Mouse (Mus musculus) natural killer cell, adult 2 months (primary cell): ENCODE results near the gene Cdip1.
"Not testable (repeated sequence)": the region's sequence is repeated elsewhere in the genome, so short reads cannot be mapped to it uniquely, and the experiment has no call there.

ENCODE experiments used
- DNase-seq, 2 experiments: peaks; one replicate each; pipeline ENCODE4 v3.0.0; 2022; ENCODE audit warnings: low spot score in 2 of 2

Gene Cdip1

DNA sequence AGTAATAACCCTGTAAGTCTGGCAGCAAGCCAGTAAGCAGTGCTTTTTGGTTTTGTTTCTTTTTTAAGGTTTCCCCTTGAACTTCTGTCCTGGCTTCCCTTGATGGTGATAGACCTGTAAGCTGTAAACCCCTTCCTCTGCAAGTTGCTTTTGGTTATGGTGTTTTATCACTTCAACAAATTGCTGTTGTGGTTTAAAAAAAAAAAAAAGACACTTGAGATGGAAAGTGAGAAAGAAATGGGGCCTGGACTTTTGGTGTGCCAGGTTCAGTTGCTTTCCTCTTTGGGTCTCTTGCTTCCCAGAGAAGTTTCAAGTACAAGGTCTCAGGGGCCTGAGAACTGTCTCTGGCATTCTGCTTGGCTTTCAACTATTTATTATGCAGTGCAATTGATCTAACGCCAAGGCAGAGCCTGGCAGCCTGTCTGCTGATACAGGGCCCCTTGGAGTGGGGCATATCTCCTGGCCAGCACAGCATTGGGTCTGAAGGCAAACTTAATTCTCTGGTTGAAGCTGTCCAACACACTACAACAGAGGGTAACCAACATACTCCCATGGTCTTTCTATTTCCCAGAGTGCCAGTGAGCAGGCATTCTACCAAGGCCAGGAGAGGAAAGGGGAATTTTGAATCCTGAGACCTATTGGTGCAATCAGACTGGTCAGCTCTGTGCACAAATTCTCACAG, 16.7 kb downstream of the Cdip1 start:
- no peak for DNase-seq

DNA sequence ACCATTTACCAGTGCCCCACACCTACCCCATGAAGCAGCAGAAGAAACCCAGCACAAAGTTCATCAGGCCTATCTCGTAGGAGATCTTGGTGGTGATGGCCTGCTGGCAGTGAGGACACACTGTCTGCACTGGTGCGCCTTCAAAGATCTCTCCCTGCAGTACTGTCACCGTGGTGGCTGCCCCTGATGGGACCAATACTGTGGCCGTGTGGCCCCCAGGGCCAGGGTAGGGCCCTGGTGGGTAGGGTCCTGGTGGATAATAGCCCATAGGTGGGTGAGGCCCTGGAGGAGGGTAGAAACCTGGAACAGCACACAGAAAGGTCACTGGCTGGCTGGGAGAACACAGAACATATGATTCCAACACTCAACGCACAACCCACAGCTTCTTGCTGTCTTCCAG, 21.4 kb downstream of the Cdip1 start:
- DNase-seq = no peak

DNA sequence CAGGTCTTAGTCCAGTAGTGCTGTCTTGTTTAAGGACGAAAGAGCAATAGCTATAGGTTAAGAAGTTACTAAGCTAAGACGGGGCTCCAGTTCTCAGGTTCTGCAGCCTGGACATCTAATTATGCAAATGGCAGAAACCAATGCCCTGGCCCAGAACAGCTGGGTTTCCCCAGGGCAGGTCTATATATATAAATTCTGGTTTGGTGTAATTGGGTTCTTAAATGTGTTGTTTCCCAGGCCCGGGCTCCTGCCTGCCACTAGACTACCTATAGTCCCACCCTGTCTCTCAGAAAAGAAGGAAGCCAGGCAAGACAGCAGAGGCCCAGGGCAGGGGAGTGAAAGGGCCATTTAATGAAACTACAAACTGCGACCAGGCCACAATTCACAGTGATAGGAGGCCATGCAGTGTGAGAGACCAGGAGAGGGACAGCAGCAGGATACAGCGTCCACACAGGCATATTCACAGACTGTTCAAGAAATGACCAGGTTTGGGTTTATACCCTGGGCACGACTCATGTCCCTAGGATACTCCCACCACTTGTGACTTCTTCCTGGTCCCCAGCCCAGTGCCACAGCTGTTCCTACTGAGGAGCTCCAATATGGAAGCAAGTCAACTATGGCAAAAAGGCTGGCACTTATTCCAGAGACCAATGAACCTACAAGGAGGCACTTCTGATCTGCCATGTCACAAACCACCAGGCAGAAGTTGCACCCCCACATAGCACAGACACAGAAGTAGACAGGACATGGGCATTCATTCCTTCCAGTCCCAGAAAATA, 22.9 kb downstream of the Cdip1 start:
- no peak for DNase-seq

DNA sequence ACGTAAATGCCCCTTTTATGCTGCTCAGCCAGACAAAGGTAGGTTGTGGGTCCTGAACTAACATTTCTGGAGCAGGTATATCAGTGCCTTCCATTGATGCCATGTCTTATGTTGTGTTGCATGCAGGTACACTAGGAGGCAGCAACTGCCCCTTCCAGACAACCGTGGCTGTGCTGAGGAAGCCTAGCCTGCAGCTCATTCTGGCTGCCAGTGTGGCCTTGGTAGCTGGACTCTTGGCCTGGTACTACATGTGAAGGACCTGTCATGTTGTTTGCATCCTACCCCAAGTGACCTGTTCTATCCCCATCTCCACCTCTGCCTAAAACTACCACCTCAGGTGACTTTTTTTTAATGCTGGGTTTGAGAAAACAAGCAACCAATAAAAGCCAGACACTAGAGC, 24.2 kb downstream of the Cdip1 start:
- DNase-seq = no peak

DNA sequence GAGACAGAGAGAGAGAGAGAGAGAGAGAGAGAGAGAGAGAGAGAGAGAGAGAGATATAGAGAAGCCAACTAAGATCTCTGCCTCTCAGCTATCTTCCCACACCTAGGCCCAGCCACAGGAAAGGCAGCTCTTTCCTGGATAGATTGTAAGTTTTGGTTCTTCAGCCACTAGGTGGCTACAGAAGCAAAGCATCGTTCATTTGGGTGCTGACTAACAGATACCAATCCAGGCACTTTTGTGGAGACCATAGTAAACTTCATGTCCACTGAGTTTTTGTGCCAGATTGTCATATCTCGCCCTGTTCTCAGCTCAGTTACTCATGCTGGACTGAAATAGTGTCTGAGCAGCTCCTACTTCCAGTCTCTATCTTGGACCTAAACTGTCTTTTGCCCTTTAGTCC, 26.8 kb downstream of the Cdip1 start:
- DNase-seq = no peak

DNA sequence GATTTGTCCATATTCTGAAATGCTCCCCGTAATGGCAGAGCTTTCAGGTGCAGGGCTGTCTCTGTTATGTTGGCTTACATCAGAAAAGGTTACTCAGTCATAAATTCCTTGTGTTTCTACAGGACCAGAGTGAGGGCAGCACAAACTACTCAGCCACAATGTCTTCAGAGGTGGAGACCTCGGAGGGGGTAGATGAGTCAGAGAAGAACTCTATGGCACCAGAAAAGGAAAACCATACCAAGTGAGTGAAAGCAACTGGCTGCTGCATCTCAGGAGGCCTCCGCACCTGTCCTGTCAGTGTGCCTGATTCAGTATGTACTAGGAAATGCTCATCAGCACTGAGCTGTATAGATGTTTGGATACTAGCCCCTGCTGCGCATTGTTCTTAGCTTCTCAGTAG, 27.7 kb downstream of the Cdip1 start:
- DNase-seq = no peak

DNA sequence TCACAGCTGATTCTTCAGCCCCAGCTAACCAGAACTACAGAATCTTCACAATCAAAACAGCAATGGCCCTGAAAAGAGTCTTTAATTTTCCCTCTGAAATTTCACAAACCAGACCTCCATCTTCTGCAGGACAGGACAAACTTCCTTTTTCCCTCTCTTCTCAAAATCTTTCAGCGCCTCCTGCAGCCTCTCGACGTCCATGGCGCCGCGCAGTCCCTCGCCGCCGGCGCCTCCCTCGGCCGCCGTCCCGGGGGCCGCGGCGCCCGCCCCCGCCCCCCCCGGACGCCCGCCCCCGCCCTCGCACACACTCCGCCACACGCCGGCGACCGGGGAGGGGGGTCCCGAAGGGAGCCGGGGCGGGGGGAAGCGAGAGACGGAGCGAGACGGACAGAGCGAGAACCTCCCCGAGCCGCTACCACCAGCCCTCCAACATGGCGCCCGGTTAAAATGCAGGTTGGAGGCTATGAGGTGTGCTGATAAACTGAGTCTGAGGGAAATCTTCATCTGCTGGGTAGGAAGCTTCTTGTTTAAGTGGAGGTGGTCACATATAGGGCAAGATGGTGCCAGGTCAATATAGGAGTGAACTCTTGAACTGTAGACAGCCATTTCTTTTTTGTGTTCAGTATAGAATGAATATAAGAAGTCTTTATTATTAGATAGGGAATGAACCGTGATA, 33.3 kb downstream of the Cdip1 start:
- not testable (repeated sequence) for DNase-seq

DNA sequence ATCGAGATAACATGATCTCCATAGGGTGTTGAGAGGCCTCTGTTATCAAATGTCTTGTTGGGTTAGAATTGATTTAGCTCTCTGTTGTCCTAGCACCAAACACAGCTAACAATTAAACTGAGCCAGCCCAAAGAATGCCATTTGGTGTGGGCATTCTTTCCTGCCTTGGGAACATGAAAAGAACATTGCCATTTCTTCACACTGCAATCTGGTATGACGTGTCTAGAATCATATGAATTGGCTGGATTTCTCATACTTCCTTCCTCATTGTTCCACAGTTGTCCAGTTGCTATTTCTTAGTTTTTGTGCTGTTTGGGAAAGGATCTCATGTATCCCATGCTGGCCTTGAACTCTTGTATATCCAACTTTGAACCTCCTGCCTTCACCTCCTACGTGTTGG, 36.0 kb downstream of the Cdip1 start:
- DNase-seq = no peak

DNA sequence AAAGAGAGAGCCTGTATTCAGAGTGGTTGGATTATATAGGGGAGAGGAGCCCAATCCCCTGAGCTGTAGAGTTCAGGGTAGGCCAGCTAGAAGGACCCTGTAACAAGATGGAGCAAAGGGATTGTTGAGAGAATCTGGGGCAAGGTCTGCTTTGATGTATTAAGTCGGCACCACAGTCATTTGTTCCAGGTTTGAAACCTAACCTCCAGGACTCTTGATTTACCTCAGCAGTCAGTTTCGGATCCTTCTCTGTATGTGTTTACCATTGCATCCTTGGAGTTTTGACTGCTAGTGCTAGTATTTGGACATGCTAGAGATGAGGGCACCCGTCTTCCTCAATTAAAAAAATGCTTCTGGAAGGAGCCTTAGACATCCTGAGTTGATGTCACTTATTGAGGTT, 37.9 kb downstream of the Cdip1 start:
- no peak for DNase-seq

DNA sequence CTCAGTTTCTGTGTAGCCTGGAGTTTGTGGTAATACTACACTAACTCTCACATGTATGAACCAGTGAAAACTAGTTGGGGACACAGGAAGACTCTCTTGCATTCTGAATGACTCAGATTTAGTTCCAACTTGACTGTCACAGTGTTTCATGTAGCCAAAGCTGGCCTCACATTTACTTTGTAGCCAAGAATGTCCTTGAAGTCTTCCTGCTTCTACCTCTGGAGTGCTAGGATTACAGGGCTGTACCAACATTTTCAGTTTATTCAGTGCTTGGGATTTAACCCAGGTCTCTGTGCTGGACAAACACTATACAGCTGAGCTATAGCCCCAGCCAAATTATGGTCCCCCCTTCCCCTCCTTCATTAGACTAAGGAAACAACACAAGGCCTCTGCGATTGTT, 47.9 kb downstream of the Cdip1 start:
- DNase-seq = no peak

DNA sequence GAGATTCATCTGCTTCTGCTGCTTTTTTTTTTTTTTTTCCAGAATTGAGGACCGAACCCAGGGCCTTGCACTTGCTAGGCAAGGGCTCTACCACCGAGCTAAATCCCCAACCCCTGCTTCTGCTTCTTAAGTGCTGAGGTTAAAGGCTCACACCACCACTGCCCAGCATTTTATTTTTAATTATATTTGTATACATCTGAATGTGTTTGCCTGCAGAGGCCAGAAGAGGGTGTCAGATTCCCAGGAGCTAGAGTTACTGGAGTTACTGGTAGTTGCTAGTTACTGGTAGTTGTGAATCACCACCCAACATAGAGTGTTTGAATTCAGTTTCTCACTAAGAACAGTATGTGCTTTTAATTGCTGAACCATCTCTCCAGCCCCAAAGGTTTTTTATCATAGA, 50.1 kb downstream of the Cdip1 start:
- no peak for DNase-seq

DNA sequence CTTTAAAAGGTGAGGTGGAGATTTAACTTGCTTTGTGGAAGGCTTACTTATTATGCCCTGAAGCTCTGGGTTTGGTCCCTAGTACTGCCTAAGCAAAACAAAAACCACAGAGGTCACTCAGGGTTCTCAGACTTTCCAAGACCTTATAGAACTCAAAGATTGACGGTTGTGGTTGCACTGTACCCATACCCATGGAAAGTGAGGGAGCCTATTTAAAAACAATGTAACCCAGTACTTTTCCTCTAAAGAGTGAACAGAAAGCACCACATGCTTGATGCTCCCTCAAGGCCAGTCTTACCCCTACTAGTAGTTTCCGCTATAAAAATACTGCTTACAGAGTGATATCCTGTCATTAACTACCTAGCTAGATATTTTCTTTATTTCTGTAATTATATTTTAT, 53.8 kb downstream of the Cdip1 start:
- no peak for DNase-seq

DNA sequence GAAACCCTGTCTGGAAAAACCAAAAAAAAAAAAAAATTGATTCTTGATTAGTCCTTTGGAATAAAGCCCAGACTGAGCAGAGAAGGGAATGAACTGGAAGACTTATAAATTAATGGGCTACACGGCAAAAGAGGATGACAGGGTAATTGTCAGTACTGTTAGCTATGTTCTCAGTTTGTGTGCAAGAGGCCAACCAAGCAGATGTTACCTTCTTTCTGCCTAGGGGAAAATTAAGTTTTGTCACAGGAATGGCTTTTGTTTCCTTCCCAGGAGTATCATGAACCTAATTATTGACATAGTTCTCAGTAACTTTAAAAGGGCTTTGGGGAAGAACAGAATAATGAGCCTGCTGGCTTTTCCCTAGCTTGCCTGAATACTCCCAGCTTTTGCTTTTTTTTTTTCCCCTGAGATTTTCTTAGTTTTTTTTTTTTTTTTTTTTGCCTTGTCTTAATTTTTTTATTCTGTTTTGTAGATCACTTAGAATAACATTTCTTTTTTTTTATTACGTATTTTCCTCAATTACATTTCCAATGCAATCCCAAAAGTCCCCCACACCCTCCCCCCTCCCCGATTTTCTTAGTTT, 59.2 kb downstream of the Cdip1 start:
- no peak for DNase-seq

DNA sequence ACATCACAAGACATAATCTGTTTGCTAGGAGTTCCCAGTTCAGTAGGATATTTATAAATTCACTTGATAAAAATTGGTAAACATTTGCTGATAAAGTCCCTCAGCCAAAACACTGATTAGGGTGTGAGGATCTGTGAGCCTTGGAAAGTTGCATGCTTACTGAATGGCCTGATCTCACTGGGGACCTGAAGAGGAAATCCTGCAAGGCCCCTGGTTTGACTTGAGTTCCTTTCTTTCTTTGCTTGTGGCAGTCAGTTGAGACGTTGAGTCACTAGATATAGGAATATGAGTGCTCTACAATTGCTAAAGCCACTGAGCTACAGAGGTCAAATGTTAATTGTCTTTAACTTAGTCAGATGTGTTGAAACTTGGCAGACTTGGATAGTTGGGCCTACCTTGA, 62.1 kb downstream of the Cdip1 start:
- no peak for DNase-seq

DNA sequence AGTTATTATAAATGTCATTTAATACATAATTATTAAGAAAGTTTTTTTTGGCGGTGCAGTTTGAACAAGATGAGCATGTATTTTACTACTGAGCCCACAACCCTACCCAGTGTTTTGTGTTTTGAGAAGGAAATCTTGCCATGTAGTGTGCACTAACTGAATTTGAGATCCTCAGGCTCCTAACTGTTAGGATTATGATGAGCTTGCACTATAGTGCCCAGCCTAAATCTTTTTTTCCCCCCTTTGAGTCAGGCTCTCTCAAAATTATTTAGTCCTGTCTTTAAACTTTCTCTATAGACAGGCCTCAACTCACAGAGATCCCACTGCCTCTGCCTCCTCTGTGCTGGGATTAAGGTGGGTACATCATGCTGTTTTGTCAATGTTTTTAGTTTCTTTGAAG, 62.6 kb downstream of the Cdip1 start:
- no peak for DNase-seq

DNA sequence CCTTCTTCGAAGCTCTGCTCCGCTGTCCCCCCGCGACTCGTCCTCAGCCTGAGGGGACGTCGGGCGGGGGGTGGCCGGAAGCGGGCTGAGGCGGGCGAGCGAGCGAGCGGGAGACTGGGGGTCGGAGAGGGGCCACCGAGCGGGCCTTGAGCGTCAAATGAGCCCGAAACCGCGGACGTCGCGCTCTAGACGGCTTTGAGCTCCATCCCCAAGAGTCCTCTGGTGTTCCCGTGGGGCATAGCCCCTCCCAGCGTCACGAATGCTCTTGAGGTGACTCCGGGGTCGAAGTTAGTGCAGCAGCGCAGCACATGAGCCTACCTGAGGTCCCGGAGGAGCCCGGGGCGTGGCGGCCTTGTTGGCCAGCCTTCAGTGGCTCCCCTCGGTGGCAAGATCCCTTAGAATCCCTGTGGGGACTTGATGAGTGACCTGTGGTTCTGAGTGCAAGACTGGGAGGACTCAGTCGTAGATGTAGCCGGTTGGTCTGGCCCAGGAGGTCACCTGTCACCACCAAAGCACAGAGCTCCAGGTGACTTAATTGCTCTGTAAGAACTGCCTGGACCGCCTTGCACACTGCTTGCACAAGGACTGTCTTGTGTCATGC, 63.5 kb downstream of the Cdip1 start:
- DNase-seq = peak in 1 of 2 experiments; percentile 19

DNA sequence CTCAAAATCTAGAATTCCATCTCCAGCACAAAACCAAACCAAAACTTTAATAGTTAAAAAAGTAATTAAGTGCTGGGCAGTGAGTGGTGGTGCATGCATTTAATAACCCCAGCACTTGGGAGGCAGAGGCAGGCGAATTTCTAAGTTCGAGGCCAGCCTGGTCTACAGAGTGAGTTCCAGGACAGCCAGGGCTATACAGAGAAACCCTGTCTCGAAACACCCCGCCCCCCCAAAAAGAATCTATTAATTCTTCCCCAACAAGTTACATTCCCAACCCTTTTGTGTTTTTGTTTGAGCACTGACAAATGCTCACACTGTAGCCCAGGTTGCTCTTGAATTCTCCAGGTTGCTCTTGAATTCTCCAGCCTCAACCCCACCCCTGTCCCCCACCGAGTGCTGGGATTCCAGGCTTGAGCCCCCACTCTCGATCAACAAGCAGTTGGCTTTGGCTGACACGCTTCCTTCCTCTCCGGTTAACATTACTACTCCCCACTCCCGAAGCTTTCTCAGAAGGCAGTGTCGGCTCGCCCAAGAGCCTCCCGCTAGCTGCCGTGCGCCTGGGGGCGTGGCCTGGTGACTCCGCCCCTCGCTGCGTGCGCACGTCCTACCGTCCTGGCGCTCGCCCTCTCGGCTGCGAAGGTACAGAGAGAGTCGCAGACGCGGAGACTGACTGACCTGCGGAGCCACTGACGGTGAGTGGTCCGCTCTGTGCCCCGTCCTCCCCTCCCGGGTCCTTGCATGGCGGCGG, 64.1 kb downstream of the Cdip1 start, which contains the start of gene Hmox2:
Gene Hmox2, plus strand, starts transcription at position 582 of the 748 bp plus-strand sequence.
- peak; percentile 90 to 91 for DNase-seq

DNA sequence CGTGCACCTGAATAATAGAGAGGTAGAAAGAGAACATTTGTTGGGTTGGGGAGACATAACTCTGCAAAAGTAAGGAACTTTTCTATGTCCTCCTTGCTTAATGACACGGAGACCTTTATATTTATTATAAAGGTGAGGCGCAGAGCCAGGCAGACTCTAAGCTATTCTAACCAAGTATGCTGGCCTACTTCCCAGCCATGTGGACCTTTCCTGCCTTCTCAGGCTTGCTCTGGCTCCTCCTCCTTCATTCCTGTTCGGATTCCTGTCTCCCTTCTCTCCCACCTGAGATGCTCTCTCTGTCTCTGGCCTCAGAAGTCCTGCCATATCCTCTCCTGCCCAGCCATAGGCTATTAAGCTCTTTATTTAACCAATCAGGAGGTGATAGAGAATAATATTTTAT, 64.8 kb downstream of the Cdip1 start:
- no peak for DNase-seq

DNA sequence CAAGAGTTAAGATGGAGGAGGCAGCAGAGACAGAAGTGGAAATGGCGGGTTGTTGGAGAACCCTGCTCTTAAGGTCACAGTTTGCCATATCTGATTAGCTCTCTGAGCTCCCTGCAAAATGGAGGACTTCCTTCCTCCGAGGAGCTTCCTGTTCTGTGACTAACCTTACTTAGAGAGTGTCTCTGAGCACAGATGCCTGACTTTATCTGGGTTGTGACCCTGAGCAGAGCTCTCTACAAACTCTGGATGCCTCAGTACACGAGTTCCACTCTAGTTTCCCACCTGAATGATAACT, 67.2 kb downstream of the Cdip1 start:
- no peak for DNase-seq

DNA sequence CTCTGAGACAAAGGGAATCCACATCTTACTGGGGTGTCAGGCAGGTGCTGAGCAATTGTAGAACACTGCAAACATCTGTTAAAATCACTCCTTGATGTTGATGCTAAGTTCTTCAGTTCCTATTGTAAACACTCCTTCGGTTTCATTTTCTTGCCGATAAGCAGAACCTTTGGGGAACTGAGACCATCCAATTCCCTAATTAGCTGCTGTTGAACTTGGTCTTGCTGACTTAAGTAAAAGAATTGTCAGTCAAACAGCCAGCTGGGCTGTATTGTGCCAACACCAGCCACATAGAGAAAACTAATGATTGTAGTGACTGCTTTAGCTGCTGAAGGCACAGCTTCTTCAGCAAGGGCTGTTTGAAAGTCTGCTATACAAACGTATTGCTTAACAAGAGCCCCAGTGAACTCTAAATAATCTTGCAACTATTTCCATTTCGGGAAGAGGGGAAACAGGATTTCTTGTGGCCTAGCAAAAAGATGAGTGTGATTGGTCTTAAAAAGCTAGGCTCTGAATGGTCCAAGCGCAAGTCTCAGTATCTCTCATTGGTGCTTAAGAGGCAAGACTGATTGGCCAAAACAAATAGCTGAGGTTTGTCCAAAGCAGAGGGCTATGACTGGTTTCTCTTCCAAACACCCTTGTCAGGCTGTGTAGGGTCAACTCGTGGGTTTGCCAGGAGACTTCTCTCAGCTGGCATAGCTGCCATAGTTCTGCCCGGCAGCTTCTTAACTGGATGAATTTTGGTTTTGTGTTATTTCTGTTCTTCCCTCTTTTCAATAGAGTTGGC, 67.8 kb downstream of the Cdip1 start:
- DNase-seq = no peak
